25 mouse cellular contexts compared by ENCODE assay signal in the genomic region with DNA sequence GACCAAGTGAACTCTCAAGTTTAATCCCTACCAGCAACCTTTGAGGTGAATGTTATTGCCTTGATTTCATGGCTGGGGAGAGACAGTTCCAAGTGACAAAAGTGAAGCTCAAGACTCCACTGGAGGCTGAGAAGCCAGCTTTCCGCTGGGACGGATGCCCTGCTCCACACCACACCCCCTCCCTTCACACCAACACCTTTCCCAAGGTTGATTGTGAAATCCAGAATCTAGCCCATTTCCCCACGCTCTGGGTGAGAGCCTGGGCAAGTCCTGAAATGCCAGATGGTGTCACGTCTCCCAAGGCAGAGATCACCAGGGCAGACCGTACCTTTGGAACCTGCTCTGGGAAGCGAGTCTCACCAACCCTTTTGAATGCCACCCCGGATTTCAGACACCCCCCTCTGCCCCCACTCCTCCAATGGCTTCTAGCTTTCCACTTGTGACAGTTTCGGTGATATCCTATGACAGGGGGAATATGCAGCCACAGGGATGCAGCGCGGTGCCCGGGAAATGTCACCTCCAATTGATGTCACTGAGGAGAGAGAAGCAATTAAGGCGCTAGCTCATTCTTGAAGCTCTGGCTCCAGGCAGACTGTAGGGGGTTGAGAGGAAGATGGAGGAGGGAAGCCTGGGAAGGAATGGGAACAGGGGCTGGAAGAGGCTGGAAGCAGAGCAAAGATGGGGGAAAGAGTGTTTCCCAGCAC.
DNase-seq lines count a peak whose midpoint lies in the region; ATAC-seq lines count a peak whose summit lies in the region.
"Had no signal": no experiment of that assay in that cellular context is flagged by ENCODE, and none has a peak within 500 bp of the region (broad histone marks: within the 10 kb centered on the region; RNA-seq: fewer than 3 reads in every experiment).

No protein-coding gene starts in this region.

- 78% methylated on average over 12 of the region's 12 CpGs for WGBS in hindbrain, embryonic 16.5 days
- 84% methylated on average over 12 of the region's 12 CpGs for WGBS in hindbrain, embryonic 11.5 days
- 78% methylated on average over 12 of the region's 12 CpGs for WGBS in embryonic facial prominence, embryonic 10.5 days

- no peaks in the 10 kb centered on the region for H3K9me3 ChIP-seq in hindbrain, embryonic 16.5 days (ENCODE audit: control insufficient read depth, low read length)
- H3K9me3 ChIP-seq in hindbrain, embryonic 11.5 days (ENCODE audit: control insufficient read depth, low read length) = no peaks in the 10 kb centered on the region
- 0 out of 2 replicates have a peak, but pooled peaks cover 3% of the 10 kb centered on the region for H3K9me3 ChIP-seq in embryonic facial prominence, embryonic 10.5 days
- H3K9me3 ChIP-seq: embryonic facial prominence, embryonic 13.5 days; forebrain, embryonic 10.5 days; heart, embryonic 12.5 days; neural tube, embryonic 13.5 days had no signal

- no peaks in the 10 kb centered on the region for H3K36me3 ChIP-seq in hindbrain, embryonic 16.5 days (ENCODE audit: control insufficient read depth, insufficient read depth, low read length)
- H3K36me3 ChIP-seq in hindbrain, embryonic 11.5 days (ENCODE audit: control insufficient read depth, insufficient read depth, low read length) = no peaks in the 10 kb centered on the region
- H3K36me3 ChIP-seq in embryonic facial prominence, embryonic 10.5 days (replicated peaks) = no peaks in the 10 kb centered on the region
- H3K36me3 ChIP-seq: embryonic facial prominence, embryonic 13.5 days; forebrain, embryonic 10.5 days; heart, embryonic 12.5 days; neural tube, embryonic 13.5 days had no signal

- H3K4me3 ChIP-seq in hindbrain, embryonic 16.5 days (ENCODE audit: low read length) = no peak overlapping the region
- H3K4me3 ChIP-seq in hindbrain, embryonic 11.5 days (ENCODE audit: low read depth, low read length) = no peak overlapping the region
- no peak overlapping the region for H3K4me3 ChIP-seq in embryonic facial prominence, embryonic 10.5 days
- H3K4me3 ChIP-seq: embryonic facial prominence, embryonic 13.5 days; forebrain, embryonic 10.5 days; heart, embryonic 12.5 days; left cerebral cortex, adult 2 months; megakaryocyte, embryonic 14.5 days; neural tube, embryonic 13.5 days had no signal

- H3K9ac ChIP-seq in hindbrain, embryonic 16.5 days (ENCODE audit: low read depth, low read length) = no peak overlapping the region
- H3K9ac ChIP-seq in hindbrain, embryonic 11.5 days (ENCODE audit: low read depth, low read length) = no peak overlapping the region
- H3K9ac ChIP-seq: embryonic facial prominence, embryonic 13.5 days; heart, embryonic 12.5 days; neural tube, embryonic 13.5 days had no signal

- H3K4me2 ChIP-seq in hindbrain, embryonic 16.5 days (ENCODE audit: low read length) = no peak overlapping the region
- no peak overlapping the region for H3K4me2 ChIP-seq in hindbrain, embryonic 11.5 days (replicated peaks; ENCODE audit: low read depth, low read length)
- H3K4me2 ChIP-seq: embryonic facial prominence, embryonic 13.5 days; heart, embryonic 12.5 days; liver, embryonic 11.5 days; neural tube, embryonic 13.5 days had no signal

- H3K27me3 ChIP-seq in hindbrain, embryonic 16.5 days (replicated peaks; ENCODE audit: control insufficient read depth, insufficient read depth, low read length) = no peaks in the 10 kb centered on the region
- no peaks in the 10 kb centered on the region for H3K27me3 ChIP-seq in hindbrain, embryonic 11.5 days (ENCODE audit: control insufficient read depth, insufficient read depth, low read length)
- peaks cover 57% of the 10 kb centered on the region for H3K27me3 ChIP-seq in embryonic facial prominence, embryonic 10.5 days (replicated peaks; ENCODE audit: low read depth, poor library complexity, severe bottlenecking)
- H3K27me3 ChIP-seq: megakaryocyte, embryonic 14.5 days had no signal

- ATAC-seq in hindbrain, embryonic 16.5 days = peak; percentile 34; the same call in 1 of the 2 replicates
- no peak for ATAC-seq in hindbrain, embryonic 11.5 days (ENCODE audit: low FRiP score)

- H3K4me1 ChIP-seq in hindbrain, embryonic 16.5 days (ENCODE audit: control insufficient read depth, insufficient read depth, low read depth, low read length) = no peaks in the 10 kb centered on the region
- H3K4me1 ChIP-seq in hindbrain, embryonic 11.5 days (replicated peaks; ENCODE audit: control insufficient read depth, insufficient read depth, low read length) = no peaks in the 10 kb centered on the region
- H3K4me1 ChIP-seq in embryonic facial prominence, embryonic 10.5 days = peaks cover 23% of the 10 kb centered on the region
- H3K4me1 ChIP-seq: megakaryocyte, embryonic 14.5 days had no signal

- DNase-seq in hindbrain, embryonic 11.5 days (ENCODE audit: low spot score) = no peak
- DNase-seq in brain, adult 2 months (ENCODE audit: low read depth, low spot score) = peak; percentile 11
- DNase-seq in embryonic facial prominence, embryonic 10.5 days (ENCODE audit: low spot score) = peak; percentile 35
- peak; percentile 91 for DNase-seq in retina, embryonic 14.5 days (ENCODE audit: low spot score)
- no peak for DNase-seq in right cerebral cortex, adult 2 months (ENCODE audit: low spot score in 2 of 2)
- DNase-seq in urinary bladder, adult 18-20 months (ENCODE audit: low spot score in 2 of 2) = no peak
- DNase-seq: adrenal gland, adult 2 months; cerebellum, adult 11-12 months; heart, adult 11 months; heart, postnatal 14 days; kidney, adult 8-10 months; kidney, postnatal 25 days; layer of hippocampus, adult 9-11 months; lung, adult 18-20 months; lung, postnatal 14 days; right cerebral cortex, postnatal 4 days; thymus, adult 2 months had no signal

- H3K27ac ChIP-seq in hindbrain, embryonic 16.5 days (ENCODE audit: low read depth, low read length) = no peak overlapping the region
- no peak overlapping the region for H3K27ac ChIP-seq in hindbrain, embryonic 11.5 days (ENCODE audit: low read depth, low read length)
- no peak overlapping the region for H3K27ac ChIP-seq in embryonic facial prominence, embryonic 10.5 days (replicated peaks)
- H3K27ac ChIP-seq: embryonic facial prominence, embryonic 13.5 days; forebrain, embryonic 10.5 days; left cerebral cortex, adult 2 months; neural tube, embryonic 13.5 days had no signal

Comparison
In these comparisons a context has a peak if more than half of its experiments do, and no peak if none do; other contexts are left out.
1. DNase-seq: peak in brain, adult 2 months (single experiment), embryonic facial prominence, embryonic 10.5 days (single experiment) and retina, embryonic 14.5 days (single experiment); none in hindbrain, embryonic 11.5 days (single experiment), right cerebral cortex, adult 2 months (0 of 2) and urinary bladder, adult 18-20 months (0 of 2).